Mouse (Mus musculus): ENCODE data around the gene Tspoap1.

Gene Tspoap1

GRCm38 (mm10) chr11:87759609-87760005 is 734 bp upstream of the Tspoap1 start:
- DNase-seq (ENCODE audit: low read depth), result peak; percentile 94

DNA sequence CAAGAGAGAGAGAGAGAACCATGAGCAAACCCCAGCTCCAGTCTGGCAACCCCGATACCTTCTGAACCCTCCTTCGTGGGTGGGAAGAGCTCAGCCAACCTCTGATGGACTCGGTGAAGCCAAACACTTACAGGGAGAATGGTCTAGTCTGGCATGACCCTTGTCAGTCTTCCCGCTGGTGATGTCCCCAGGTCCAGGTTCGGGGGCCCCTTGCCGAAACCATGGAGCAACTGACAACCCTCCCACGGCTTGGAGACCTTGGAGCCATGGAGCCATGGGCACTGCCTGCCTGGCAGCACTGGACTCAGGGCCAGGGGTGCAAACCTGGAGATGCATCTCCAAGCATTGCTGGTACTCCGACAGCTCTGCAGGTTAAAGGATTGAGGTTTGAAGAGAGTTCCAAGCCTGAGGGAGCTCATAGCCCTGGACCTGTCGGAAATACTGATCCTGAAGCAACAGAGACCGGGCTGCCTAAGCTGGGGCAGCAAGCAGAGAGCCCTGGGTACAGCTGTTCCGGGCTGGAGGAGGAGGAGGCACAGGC is 910 bp downstream of the Tspoap1 start:
- no peak for DNase-seq (ENCODE audit: low read depth)

DNA sequence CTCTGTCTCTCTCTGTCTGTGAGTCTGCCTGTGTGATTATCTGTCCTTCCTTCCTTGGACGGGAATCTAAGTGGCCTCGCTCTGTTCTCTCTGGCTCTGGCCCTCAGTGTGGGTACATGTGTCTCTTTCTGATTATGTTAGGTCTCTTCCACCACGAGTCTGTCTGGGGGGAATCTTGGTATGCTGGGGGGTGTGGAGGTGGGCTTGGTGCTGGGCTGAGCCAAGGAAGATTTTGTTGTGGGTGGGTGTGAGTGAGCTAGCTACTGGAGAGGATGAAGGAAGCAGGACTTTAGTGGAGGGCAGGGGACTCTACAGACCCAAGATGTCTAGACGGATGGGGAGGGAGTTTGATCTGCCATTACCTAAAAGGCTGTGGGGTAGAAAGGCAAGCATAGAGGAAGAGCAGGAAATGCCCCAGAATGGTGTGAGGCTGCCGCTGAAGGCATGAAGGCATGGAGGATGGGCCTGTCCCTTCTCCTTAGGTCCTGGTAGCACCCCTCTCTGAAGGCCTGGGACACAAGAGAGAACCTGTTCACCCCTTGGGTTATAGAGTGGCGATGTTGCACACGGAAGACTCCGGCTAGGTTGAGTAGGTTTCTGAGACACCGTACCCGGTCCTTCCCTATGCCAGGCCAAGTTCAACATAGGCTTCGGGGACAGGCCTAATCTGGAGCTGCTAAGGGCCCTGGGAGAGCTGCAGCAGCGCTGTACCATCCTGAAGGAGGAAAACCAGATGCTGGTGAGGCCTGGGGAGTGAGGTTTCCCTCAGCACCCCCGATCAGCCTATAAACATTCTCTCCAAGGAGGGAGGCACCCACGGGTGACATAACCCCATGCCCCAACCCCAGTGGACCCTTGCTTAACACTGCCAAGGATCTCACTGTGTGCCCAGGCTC is 1.7 kb downstream of the Tspoap1 start:
- no peak for DNase-seq (ENCODE audit: low read depth)

GRCm38 (mm10) chr11:87762702-87763385 is 2.5 kb downstream of the Tspoap1 start:
- DNase-seq (ENCODE audit: low read depth), result no peak

DNA sequence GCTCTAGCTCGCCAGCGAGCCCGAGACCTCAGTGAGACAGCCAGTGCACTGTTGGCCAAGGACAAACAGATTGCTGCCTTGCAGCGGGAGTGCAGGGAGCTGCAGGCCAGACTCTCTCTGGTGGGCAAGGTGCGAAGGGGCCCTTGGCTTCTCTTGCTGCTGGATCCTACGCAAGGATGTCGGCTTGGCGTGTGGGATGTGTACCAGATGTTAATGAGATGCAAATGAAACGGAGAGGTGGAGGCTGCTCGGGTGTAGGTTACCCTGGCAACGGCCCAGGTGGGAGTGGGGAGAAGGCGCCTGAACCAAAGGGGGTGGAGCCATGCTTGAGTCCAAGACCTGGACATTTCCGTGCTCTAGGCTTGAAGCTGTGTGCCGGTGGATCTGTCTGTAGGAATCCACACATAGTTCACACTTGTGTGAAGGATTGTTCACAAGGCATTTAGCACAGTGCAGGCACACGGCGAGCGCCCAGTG is 3.2 kb downstream of the Tspoap1 start:
- DNase-seq (ENCODE audit: low read depth), result no peak

GRCm38 (mm10) chr11:87763988-87764876 is 3.9 kb downstream of the Tspoap1 start:
- no peak for DNase-seq (ENCODE audit: low read depth)

DNA sequence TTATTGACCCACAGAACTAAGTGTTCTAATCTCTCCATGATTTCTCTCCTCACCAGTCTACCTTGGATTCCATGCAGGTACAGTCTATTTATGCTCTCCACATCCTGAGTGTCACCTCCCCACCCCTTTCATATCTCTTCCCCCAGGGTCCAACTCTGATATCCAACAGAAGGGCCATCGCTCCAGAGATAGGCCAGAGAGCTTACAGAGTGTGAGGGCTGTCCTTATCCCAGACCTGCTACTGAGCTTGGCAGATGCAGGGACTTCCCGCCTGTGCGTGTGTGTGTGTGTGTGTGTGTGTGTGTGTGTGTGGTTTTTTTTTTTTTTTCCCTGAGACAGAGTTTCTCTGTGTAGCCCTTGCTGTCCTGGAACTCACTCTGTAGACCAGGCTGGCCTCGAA is 8.4 kb downstream of the Tspoap1 start:
- no peak for DNase-seq (ENCODE audit: low read depth)

DNA sequence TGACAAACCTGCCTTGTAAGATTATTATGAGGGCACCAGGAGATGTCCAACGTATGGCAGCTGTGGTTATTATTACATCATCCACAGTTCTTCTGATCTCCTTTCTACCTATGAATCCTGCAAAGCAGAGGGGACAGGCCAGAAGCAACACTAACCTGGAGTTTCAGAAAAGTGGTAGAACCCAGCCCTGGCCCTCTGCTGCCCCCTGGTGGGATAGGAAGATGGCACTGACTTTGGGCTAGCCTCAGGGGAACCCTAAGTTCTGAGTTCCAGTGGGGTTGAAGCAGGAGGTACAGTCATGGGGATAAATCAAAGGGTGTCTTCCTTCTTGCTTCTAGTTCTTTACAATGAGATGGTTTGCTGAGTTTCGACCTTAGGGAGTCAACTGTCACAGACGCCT is 10.6 kb downstream of the Tspoap1 start:
- DNase-seq (ENCODE audit: low read depth), result peak; percentile 70

DNA sequence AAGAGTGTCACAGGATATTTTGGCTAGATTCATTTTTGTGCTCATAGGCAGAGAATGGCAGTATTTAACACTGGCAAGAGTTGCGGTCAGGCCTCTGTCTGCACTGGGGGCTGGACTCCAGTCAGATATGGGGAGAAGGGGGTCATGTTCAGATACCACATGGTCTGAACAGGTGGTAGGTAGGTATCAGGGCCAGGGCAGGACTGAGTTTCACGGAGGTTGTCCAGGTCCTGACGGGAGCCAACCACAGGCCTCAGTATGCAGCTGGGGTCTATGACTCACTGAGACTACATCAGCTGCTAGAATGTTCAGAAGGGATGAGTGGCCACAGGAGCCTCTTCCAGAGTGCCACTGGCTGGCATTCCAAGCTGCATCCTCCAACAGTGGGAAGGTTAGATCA is 12.0 kb downstream of the Tspoap1 start:
- no peak for DNase-seq (ENCODE audit: low read depth)

DNA sequence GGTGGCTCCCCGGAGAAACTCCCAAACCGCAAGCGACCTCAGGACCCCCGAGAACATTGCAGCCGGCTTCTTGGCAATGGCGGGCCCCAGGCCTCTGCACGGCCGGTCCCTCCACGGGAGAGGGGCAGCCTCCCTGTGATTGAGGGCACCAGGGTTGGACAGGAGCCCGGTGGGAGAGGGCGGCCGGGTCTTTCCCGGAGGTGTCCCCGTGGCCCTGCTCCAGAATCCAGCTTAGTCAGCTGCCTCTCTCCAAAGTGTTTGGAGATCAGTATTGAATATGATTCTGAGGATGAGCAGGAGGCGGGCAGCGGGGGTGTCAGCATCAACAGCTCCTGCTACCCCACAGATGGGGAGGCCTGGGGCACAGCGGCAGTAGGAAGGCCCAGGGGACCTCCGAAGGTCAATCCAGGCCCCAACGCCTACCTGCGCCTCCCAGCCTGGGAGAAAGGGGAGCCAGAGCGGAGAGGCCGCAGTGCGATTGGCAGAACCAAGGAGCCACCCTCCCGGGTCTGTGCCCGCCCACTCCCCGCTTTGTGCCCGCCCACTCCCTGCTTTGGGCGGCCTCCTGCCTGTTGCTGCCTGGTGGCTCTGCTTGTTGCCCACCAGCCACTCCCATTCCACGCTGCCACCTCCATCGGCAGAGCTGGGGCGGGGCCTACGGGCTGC is 17.9 kb downstream of the Tspoap1 start:
- DNase-seq (ENCODE audit: low read depth), result no peak

DNA sequence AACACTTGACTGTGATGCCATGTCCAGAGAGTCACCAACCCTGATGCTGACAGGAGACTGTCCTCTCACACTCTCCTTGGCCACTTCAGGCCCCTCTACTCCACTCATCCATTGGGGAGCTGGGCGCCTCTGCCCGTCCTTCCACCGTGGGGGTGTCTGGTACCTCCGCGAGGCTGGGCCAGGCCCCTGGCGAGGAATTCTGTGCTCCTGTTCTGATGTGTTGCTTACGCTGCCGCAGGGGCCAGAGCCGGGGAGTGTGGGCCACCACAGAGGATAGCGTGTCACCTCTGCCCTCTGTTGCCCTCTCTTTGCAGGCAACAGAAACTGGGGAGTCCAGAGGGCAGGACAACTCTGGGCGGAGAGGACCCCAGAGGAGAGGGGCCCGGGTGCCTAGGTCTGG is 18.6 kb downstream of the Tspoap1 start:
- DNase-seq (ENCODE audit: low read depth), result no peak

- DNase-seq (ENCODE audit: low read depth), result peak; percentile 48
Measured at GRCm38 (mm10) chr11:87779392-87779791, 19.1 kb downstream of the Tspoap1 start.

GRCm38 (mm10) chr11:87780130-87780529 is 19.8 kb downstream of the Tspoap1 start:
- DNase-seq (ENCODE audit: low read depth), result no peak

- DNase-seq (ENCODE audit: low read depth), result peak; percentile 81
Measured at GRCm38 (mm10) chr11:87790088-87790487, 29.7 kb downstream of the Tspoap1 start.

- DNase-seq (ENCODE audit: low read depth), result peak; percentile 87
Measured at GRCm38 (mm10) chr11:87793460-87793859, 33.1 kb downstream of the Tspoap1 start, which contains the start of gene Mpo. TSS of gene Mpo (plus strand) at chr11:87793581.

- peak; percentile 10 for DNase-seq (ENCODE audit: low read depth)
Measured at GRCm38 (mm10) chr11:87801711-87802275, 41.5 kb downstream of the Tspoap1 start.

GRCm38 (mm10) chr11:87802621-87803020 is 42.3 kb downstream of the Tspoap1 start:
- DNase-seq (ENCODE audit: low read depth), result peak; percentile 45

DNA sequence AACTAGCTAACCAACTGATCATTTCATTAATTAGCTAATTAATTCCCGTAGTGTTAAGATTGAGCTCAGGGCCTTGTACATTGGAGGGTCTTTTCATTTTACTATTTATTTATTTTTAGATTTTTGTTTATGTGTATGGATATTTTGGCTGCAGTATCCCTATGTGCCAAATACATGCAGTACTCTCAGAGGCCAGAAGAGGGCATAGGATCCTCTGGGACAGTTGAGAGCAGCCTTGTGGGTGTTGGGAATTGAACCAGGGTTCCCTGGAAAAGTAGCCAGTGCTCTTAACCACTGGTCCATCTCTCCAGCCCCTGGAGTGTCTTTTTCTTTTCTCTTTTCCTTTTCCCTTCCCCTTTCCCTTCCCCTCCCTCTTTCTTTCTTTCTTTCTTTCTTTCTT is 45.1 kb downstream of the Tspoap1 start:
- DNase-seq (ENCODE audit: low read depth), result peak; percentile 61

GRCm38 (mm10) chr11:87807433-87807832 is 47.1 kb downstream of the Tspoap1 start:
- no peak for DNase-seq (ENCODE audit: low read depth)

DNA sequence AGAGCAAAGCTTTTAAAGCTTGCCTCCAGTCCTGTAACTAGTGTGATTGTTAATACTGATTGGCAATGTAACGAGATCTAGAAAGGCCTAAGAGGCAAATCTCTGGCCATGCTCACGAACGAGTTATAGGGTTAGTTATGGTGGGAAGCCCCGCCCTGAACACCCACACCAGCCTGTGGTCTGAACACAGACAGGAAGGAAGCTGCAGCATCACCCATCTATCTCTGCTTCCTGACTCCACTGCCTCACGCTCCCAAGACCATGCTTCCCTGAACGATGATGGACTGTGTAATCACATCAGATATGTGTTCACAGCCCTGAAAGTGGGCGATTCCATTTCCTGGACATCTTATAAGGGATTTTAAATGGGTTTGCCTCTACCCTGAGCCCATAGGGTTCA is 47.9 kb downstream of the Tspoap1 start:
- DNase-seq (ENCODE audit: low read depth), result peak; percentile 77

GRCm38 (mm10) chr11:87811396-87811795 is 51.1 kb downstream of the Tspoap1 start:
- DNase-seq (ENCODE audit: low read depth), result no peak
